Mouse (Mus musculus): ENCODE results near the gene Shcbp1l. TPM values are rescaled to one million over a fixed set of nuclear protein-coding genes. Genes with fewer than 3 reads are reported as not detected.

Shcbp1l gene
- polyA plus RNA-seq, 1 experiment from 2014 or later: 0.28 TPM

- TF ChIP-seq CTCF (IDR thresholded peaks at IDR 0.05; ENCODE audit: low read depth): no peak
- no peak overlapping the region for H3K27ac ChIP-seq (ENCODE audit: low read depth)
- no peak for ATAC-seq (ENCODE audit: insufficient read depth)
- H3K27me3 ChIP-seq (ENCODE audit: insufficient read depth, low read length): no peaks in the 10 kb centered on the region
- WGBS: 70% methylated on average over 10 of the region's 10 CpGs
- no peak overlapping the region for H3K4me3 ChIP-seq (ENCODE audit: low read depth, low read length)
- H3K4me1 ChIP-seq (ENCODE audit: insufficient read depth): no peaks in the 10 kb centered on the region
- no peaks in the 10 kb centered on the region for H3K9me3 ChIP-seq (ENCODE audit: low read depth, low read length)
- no peaks in the 10 kb centered on the region for H3K36me3 ChIP-seq (ENCODE audit: insufficient read depth)
- H3K4me2 ChIP-seq: no peak overlapping the region
- no peak overlapping the region for H3K9ac ChIP-seq
- no peak for DNase-seq
Measured at GRCm38 (mm10) chr1:153431701-153432100, 6.7 kb downstream of the Shcbp1l start.

GRCm38 (mm10) chr1:153432329-153432728 is 7.4 kb downstream of the Shcbp1l start:
- no peak for DNase-seq
- no peak for TF ChIP-seq CTCF (IDR thresholded peaks at IDR 0.05; ENCODE audit: low read depth)
- no peak overlapping the region for H3K4me3 ChIP-seq (ENCODE audit: low read depth, low read length)
- no peaks in the 10 kb centered on the region for H3K9me3 ChIP-seq (ENCODE audit: low read depth, low read length)
- H3K4me2 ChIP-seq: no peak overlapping the region
- H3K36me3 ChIP-seq (ENCODE audit: insufficient read depth): no peaks in the 10 kb centered on the region
- H3K9ac ChIP-seq: no peak overlapping the region
- no peak overlapping the region for H3K27ac ChIP-seq (ENCODE audit: low read depth)
- no peaks in the 10 kb centered on the region for H3K4me1 ChIP-seq (ENCODE audit: insufficient read depth)
- no peaks in the 10 kb centered on the region for H3K27me3 ChIP-seq (ENCODE audit: insufficient read depth, low read length)
- 96% methylated on average over 2 of the region's 2 CpGs for WGBS
- no peak for ATAC-seq (ENCODE audit: insufficient read depth)

DNA sequence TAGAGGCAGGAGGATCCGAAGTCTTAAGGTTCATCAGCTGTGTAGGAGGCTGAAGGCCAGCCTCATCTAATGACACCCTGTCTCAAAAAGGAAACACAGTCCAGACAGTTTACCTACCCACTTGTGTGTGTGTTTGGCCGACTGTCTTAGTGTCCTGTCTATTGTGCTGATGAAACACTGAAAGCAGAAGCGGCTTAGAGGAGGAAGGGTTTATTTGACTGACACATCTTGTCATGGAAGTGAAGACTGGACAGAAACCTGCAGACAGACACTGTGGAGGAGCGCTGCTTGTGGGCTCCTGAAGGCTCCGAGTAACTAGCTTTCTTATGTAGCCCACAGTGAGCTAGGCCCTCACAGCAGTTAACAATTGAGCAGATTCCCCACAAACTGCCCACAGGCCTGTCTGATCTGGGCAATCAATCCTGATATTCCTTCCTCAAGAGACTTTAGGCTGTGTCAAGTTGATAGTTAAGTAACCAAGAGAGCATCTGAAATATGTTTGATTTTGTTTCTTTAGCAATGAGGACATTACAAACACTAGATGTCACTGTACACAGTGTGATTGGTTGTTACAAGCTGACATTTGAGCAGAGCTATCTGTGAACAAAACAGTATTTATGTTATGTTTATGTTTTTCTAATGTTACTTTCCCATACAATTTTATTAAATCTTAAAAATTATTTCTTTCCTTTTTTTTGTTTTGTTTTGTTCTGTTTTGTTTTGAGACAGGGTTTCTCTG is 9.1 kb downstream of the Shcbp1l start:
- Histone ChIP-seq H3K27me3 (ENCODE audit: insufficient read depth, low read length) (no peaks in the 10 kb centered on the region), H3K9ac (no peak overlapping the region), H3K4me2 (no peak overlapping the region), H3K4me3 (ENCODE audit: low read depth, low read length) (no peak overlapping the region), H3K4me1 (ENCODE audit: insufficient read depth) (no peaks in the 10 kb centered on the region), H3K9me3 (ENCODE audit: low read depth, low read length) (no peaks in the 10 kb centered on the region), H3K36me3 (ENCODE audit: insufficient read depth) (no peaks in the 10 kb centered on the region), H3K27ac (ENCODE audit: low read depth) (no peak overlapping the region)
- no peak for TF ChIP-seq CTCF (IDR thresholded peaks at IDR 0.05; ENCODE audit: low read depth)
- ATAC-seq (ENCODE audit: insufficient read depth) (no peak), DNase-seq (no peak)
- WGBS: 69% methylated on average over 5 of the region's 5 CpGs

DNA sequence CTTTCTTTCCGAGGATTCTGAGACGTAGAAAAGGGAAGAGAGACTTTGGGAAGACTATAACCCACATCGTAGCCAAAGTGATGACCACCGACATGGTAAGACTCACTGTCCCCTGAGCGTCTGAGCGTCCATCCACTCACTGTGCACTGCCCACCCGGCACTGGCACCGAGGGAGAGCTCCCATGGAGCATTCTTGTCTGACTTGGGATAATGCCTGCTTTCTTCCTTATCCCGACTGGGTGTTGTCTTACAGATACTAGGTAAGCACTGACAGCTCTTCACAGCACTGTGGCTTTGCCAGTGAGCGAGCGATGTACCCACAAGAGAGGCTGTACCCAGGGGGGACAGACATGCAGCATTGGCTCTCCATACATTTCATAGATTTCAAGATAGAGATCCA is 12.6 kb downstream of the Shcbp1l start:
- Histone ChIP-seq H3K4me1 (ENCODE audit: insufficient read depth) (no peaks in the 10 kb centered on the region), H3K27me3 (ENCODE audit: insufficient read depth, low read length) (no peaks in the 10 kb centered on the region), H3K9me3 (ENCODE audit: low read depth, low read length) (no peaks in the 10 kb centered on the region), H3K4me2 (no peak overlapping the region), H3K9ac (no peak overlapping the region), H3K4me3 (ENCODE audit: low read depth, low read length) (no peak overlapping the region), H3K36me3 (ENCODE audit: insufficient read depth) (no peaks in the 10 kb centered on the region), H3K27ac (ENCODE audit: low read depth) (no peak overlapping the region)
- TF ChIP-seq CTCF (IDR thresholded peaks at IDR 0.05; ENCODE audit: low read depth): no peak
- 78% methylated on average over 11 of the region's 11 CpGs for WGBS
- ATAC-seq (ENCODE audit: insufficient read depth) (no peak), DNase-seq (no peak)

DNA sequence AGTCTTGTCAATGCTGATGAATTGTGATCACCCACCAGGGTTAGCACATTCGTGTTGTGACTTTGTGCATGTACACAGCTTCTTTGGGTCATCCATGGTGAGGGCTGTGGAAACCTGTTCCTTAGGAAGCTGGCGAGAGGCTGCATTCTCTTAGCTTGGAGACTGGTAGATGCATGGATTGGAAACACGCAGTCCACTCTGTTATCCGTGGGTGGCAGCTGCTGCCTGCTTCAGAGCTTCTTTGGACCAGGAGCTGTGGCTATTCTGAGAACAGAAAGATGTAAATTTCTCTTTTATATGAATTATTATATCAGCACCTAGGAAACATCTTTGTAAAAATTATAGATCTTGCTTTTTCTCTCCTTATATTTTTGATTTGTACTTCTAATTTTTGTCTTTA is 15.8 kb downstream of the Shcbp1l start:
- TF ChIP-seq CTCF (IDR thresholded peaks at IDR 0.05; ENCODE audit: low read depth): no peak
- ATAC-seq (ENCODE audit: insufficient read depth): no peak

DNA sequence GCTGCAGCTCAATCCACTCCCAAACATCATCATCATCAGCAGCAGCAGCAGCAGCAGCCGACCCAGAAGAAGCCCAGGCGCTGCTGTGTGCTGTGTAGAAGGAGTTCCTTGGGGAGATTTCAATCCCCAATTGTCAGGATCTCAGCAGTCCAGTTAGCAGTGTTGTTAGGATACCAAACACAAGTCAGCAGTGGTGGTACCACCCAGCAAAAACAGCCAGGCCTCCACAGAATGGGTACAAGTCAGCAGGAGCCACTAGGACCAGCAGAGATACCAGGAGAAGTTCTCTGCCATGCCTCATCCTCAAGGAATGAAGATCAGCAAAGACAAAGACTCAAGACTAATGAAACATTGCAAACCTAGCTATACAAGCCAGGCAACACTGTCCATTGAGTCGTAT is 16.7 kb downstream of the Shcbp1l start:
- H3K4me2 ChIP-seq: no peak overlapping the region
- no peak overlapping the region for H3K27ac ChIP-seq (ENCODE audit: low read depth)
- no peaks in the 10 kb centered on the region for H3K4me1 ChIP-seq (ENCODE audit: insufficient read depth)
- no peak overlapping the region for H3K4me3 ChIP-seq (ENCODE audit: low read depth, low read length)
- ATAC-seq (ENCODE audit: insufficient read depth) (no peak), DNase-seq (no peak)
- H3K9me3 ChIP-seq (ENCODE audit: low read depth, low read length): no peaks in the 10 kb centered on the region
- no peak overlapping the region for H3K9ac ChIP-seq
- 0 out of 2 replicates have a peak, but pooled peaks cover 4% of the 10 kb centered on the region for H3K36me3 ChIP-seq (ENCODE audit: insufficient read depth)
- 79% methylated on average over 3 of the region's 3 CpGs for WGBS
- no peak for TF ChIP-seq CTCF (IDR thresholded peaks at IDR 0.05; ENCODE audit: low read depth)
- H3K27me3 ChIP-seq (ENCODE audit: insufficient read depth, low read length): no peaks in the 10 kb centered on the region

More for the DNA sequence above, 15.8 kb downstream of the Shcbp1l start:
- Histone ChIP-seq H3K9me3 (ENCODE audit: low read depth, low read length) (no peaks in the 10 kb centered on the region), H3K4me1 (ENCODE audit: insufficient read depth) (no peaks in the 10 kb centered on the region), H3K4me3 (ENCODE audit: low read depth, low read length) (no peak overlapping the region), H3K4me2 (no peak overlapping the region), H3K36me3 (ENCODE audit: insufficient read depth) (no peaks in the 10 kb centered on the region), H3K27ac (ENCODE audit: low read depth) (no peak overlapping the region), H3K27me3 (ENCODE audit: insufficient read depth, low read length) (no peaks in the 10 kb centered on the region), H3K9ac (no peak overlapping the region)
- no peak for DNase-seq
- WGBS: 80% methylated on average over 4 of the region's 4 CpGs

DNA sequence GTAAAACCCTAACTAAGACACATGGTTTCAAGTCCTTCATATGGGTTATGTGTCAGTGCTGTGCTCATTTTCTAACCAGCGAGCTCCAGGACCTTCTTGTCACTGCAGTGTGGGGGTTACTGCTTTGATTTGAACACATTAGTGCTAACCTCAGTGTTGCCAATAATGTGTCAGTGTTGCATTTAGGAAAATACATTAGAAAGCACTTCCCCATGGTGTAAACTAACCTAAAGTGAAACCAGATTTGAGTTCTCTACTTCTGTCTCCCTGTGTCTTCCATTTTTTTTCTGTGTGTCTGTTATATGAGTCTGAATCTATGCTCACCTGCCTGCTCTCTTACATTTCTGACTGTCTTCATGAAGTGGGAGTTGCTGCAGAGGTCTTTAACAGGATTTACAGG is 18.1 kb downstream of the Shcbp1l start:
- Histone ChIP-seq H3K27ac (ENCODE audit: low read depth) (no peak overlapping the region), H3K9ac (no peak overlapping the region), H3K4me2 (no peak overlapping the region), H3K4me1 (ENCODE audit: insufficient read depth) (no peaks in the 10 kb centered on the region), H3K36me3 (ENCODE audit: insufficient read depth) (0 out of 2 replicates have a peak, but pooled peaks cover 11% of the 10 kb centered on the region), H3K27me3 (ENCODE audit: insufficient read depth, low read length) (no peaks in the 10 kb centered on the region), H3K4me3 (ENCODE audit: low read depth, low read length) (no peak overlapping the region), H3K9me3 (ENCODE audit: low read depth, low read length) (no peaks in the 10 kb centered on the region)
- no peak for ATAC-seq (ENCODE audit: insufficient read depth)
- 83% methylated on average over 1 of the region's 1 CpGs for WGBS
- no peak for TF ChIP-seq CTCF (IDR thresholded peaks at IDR 0.05; ENCODE audit: low read depth)
- no peak for DNase-seq

All from lung, embryonic 14.5 days (tissue).